Mouse (Mus musculus) heart, embryonic 14.5 days (tissue): ENCODE results near the gene Dusp22. TPM values are rescaled to one million over a fixed set of nuclear protein-coding genes. Genes with fewer than 3 reads are reported as not detected.

Experiments used
- ATAC-seq: fragments of 200-750 bp; cut with Nextera tagmentation; 2 replicates; pipeline ENCODE4 v1.8.0; 2017; ENCODE audit warnings: low read depth, moderate TSS enrichment; ENCODE audit not compliant: insufficient number of reproducible peaks, insufficient read depth, low FRiP score
- H3K27ac ChIP-seq, 2 experiments: fragments of 200-500 bp in 1 of 2; fragments of 300-500 bp in 1 of 2; sonication (generic) in 1 of 2; replicated peaks in 1 of 2; 2 replicates each; pipeline ENCODE4 v1.5.1; 2012 to 2014; ENCODE audit warnings: low read depth in 2 of 2, low read length in 2 of 2, control low read depth in 1 of 2, mild to moderate bottlenecking in 1 of 2, mixed read lengths in 1 of 2; ENCODE audit not compliant: control insufficient read depth in 1 of 2, insufficient read depth in 1 of 2
- H3K27me3 ChIP-seq: fragments of 300-500 bp; sonication (generic); 2 replicates; pipeline ENCODE4 v1.6.1; 2014; ENCODE audit warnings: mild to moderate bottlenecking, low read length, control low read depth; ENCODE audit not compliant: control insufficient read depth, insufficient read depth
- H3K36me3 ChIP-seq: fragments of 300-500 bp; sonication (generic); 2 replicates; pipeline ENCODE4 v1.6.1; 2014; ENCODE audit warnings: mild to moderate bottlenecking, control low read depth, low read length, mixed read lengths; ENCODE audit not compliant: control insufficient read depth, insufficient read depth
- H3K4me1 ChIP-seq, 2 experiments: fragments of 200-500 bp in 1 of 2; fragments of 300-500 bp in 1 of 2; sonication (generic) in 1 of 2; 2 replicates each; pipeline ENCODE4 v1.6.1; 2012 to 2014; ENCODE audit warnings: low read length in 2 of 2, control low read depth in 1 of 2, mixed read lengths in 1 of 2; ENCODE audit not compliant: control insufficient read depth in 2 of 2, insufficient read depth in 2 of 2
- H3K4me2 ChIP-seq: fragments of 300-500 bp; sonication (generic); 2 replicates; pipeline ENCODE4 v1.6.1; 2014; ENCODE audit warnings: mild to moderate bottlenecking, low read length
- H3K4me3 ChIP-seq, 2 experiments: fragments of 200-500 bp in 1 of 2; fragments of 300-500 bp in 1 of 2; sonication (generic) in 1 of 2; 2 replicates each; pipeline ENCODE4 v1.5.1; 2012 to 2014; ENCODE audit warnings: low read length in 2 of 2, mild to moderate bottlenecking in 2 of 2, control low read depth in 1 of 2, low read depth in 1 of 2, moderate library complexity in 1 of 2; ENCODE audit not compliant: control insufficient read depth in 1 of 2, insufficient read depth in 1 of 2
- H3K9ac ChIP-seq: fragments of 300-500 bp; sonication (generic); 2 replicates; pipeline ENCODE4 v1.6.1; 2014; ENCODE audit warnings: mild to moderate bottlenecking, low read length
- H3K9me3 ChIP-seq: fragments of 300-500 bp; sonication (generic); 2 replicates; pipeline ENCODE4 v1.6.1; 2016; ENCODE audit warnings: low read length, control low read depth; ENCODE audit not compliant: control insufficient read depth
- WGBS: fragments of 180-500 bp; shearing (Covaris S2); extraction: QIAGEN DNeasy Blood & Tissue Kit; methylation state at CpG from one replicate; pipeline ENCODE4 v1.1.7; 2014; 5-methylcytosine and 5-hydroxymethylcytosine counted together
- polyA plus RNA-seq: library from polyadenylated mRNA; unstranded; fragments of >200 nt; fragmentation: Nextera tagmentation; extraction: Ambion mirVana; gene quantifications from 2 replicates; pipeline ENCODE4 v1.2.1, GENCODE M21; 2014

Dusp22 gene
- polyA plus RNA-seq, 1 experiment from 2014 or later = 19.6 TPM

GRCm38 (mm10) chr13:30757264-30757900, 97.6 kb downstream of the Dusp22 start:
- Histone ChIP-seq H3K4me3 (no peak overlapping the region), H3K9me3 (no peaks in the 10 kb centered on the region), H3K27ac (no peak overlapping the region), H3K4me1 (no peaks in the 10 kb centered on the region), H3K4me2 (no peak overlapping the region), H3K36me3 (no peaks in the 10 kb centered on the region), H3K9ac (no peak overlapping the region), H3K27me3 (peaks cover 14% of the 10 kb centered on the region)
- no peak for ATAC-seq
- 80% methylated on average over 14 of the region's 14 CpGs for WGBS

GRCm38 (mm10) chr13:30758789-30759381, 99.1 kb downstream of the Dusp22 start:
- no peak for ATAC-seq
- 66% methylated on average over 11 of the region's 11 CpGs for WGBS
- peaks cover 5% of the 10 kb centered on the region for H3K27me3 ChIP-seq

GRCm38 (mm10) chr13:30760374-30761090, 100.7 kb downstream of the Dusp22 start:
- Histone ChIP-seq H3K4me2 (no peak overlapping the region), H3K4me3 (no peak overlapping the region), H3K9me3 (no peaks in the 10 kb centered on the region), H3K27ac (no peak overlapping the region), H3K27me3 (peaks cover 5% of the 10 kb centered on the region), H3K9ac (no peak overlapping the region), H3K36me3 (no peaks in the 10 kb centered on the region), H3K4me1 (peaks cover 0 to 3% of the 10 kb centered on the region in 2 experiments; a peak in 1 of 4 replicates)
- no peak for ATAC-seq
- WGBS = 69% methylated on average over 3 of the region's 3 CpGs

More at GRCm38 (mm10) chr13:30758789-30759381, 99.1 kb downstream of the Dusp22 start:
- Histone ChIP-seq H3K9ac (no peak overlapping the region), H3K4me1 (peaks cover 0 to 3% of the 10 kb centered on the region in 2 experiments; a peak in 1 of 4 replicates), H3K4me3 (no peak overlapping the region), H3K27ac (no peak overlapping the region), H3K36me3 (no peaks in the 10 kb centered on the region), H3K4me2 (no peak overlapping the region), H3K9me3 (no peaks in the 10 kb centered on the region)

Other genes with a start within 250 kb of the Dusp22 start
- 696 and 718 TPM in 2 replicates for gene Uqcrfs1, start 114.6 kb upstream of the Dusp22 start, polyA plus RNA-seq
- 0.04 and 0.09 TPM in 2 replicates for gene Irf4, start 89.2 kb downstream of the Dusp22 start, polyA plus RNA-seq